Mouse (Mus musculus) heart, adult 2 months (tissue): Measurements from ENCODE around the gene Lca5. TPM values are rescaled to one million over a fixed set of nuclear protein-coding genes. Genes with fewer than 3 reads are reported as not detected.
A peak's percentile ranks its signal among the peaks of the same experiment; 100 is the strongest.

Source experiments
- DNase-seq, 2 experiments: peaks; one replicate each; pipeline ENCODE4 v3.0.0; 2021
- H3K27ac ChIP-seq: fragments of 200-600 bp; 2 replicates; pipeline ENCODE4 v1.8.1; 2022
- H3K27me3 ChIP-seq: fragments of 200-500 bp; 2 replicates; pipeline ENCODE4 v1.6.1; 2012; ENCODE audit warnings: mild to moderate bottlenecking, low read length, inconsistent platforms, mixed read lengths; ENCODE audit not compliant: control insufficient read depth, insufficient read depth
- H3K36me3 ChIP-seq: fragments of 200-500 bp; 2 replicates; pipeline ENCODE4 v1.6.1; 2012; ENCODE audit warnings: low read length, inconsistent platforms; ENCODE audit not compliant: control insufficient read depth, insufficient read depth
- H3K4me1 ChIP-seq: fragments of 200-500 bp; 2 replicates; pipeline ENCODE4 v1.6.1; 2011; ENCODE audit warnings: low read length; ENCODE audit not compliant: control insufficient read depth, insufficient read depth
- H3K4me3 ChIP-seq: fragments of 200-600 bp; 2 replicates; pipeline ENCODE4 v1.8.1; 2022
- H3K79me2 ChIP-seq: fragments of 200-500 bp; replicated peaks from 2 replicates; pipeline ENCODE4 v1.6.1; 2012; ENCODE audit warnings: mild to moderate bottlenecking, inconsistent platforms, low read length, moderate library complexity, mixed read lengths; ENCODE audit not compliant: control insufficient read depth, insufficient read depth
- H3K9ac ChIP-seq: fragments of 200-500 bp; 2 replicates; pipeline ENCODE4 v1.6.1; 2012; ENCODE audit warnings: low read depth, mild to moderate bottlenecking, control low read depth, inconsistent platforms, low read length, mixed read lengths
- CTCF ChIP-seq: fragments of 200-600 bp; IDR thresholded peaks from 2 replicates; pipeline ENCODE4 v1.8.1; 2022; ENCODE audit warnings: antibody characterized with exemption, mild to moderate bottlenecking, moderate library complexity
- EP300 ChIP-seq: fragments of 200-500 bp; IDR thresholded peaks from 2 replicates; pipeline ENCODE4 v1.6.1; 2011; ENCODE audit warnings: low read depth, low read length, control low read depth; ENCODE audit not compliant: insufficient read depth
- POLR2A ChIP-seq: fragments of 200-500 bp; IDR thresholded peaks from 2 replicates; pipeline ENCODE4 v1.6.1; 2011; ENCODE audit warnings: mild to moderate bottlenecking, low read depth, low read length, control low read depth; ENCODE audit not compliant: insufficient read depth
- WGBS: fragments of 180-500 bp; shearing (Covaris S2); methylation state at CpG from one replicate; pipeline ENCODE4 v1.1.7; 2018; 5-methylcytosine and 5-hydroxymethylcytosine counted together
- intact Hi-C: fragments of 180-260 bp; cut with DNase I; formaldehyde crosslinking; loops from one replicate; pipeline ENCODE4 v1.15.1; 2025
- polyA plus RNA-seq: library from polyadenylated mRNA; depleted of rRNA; stranded (reverse); fragments of >200 nt; gene quantifications from 2 replicates; pipeline ENCODE4 v1.2.3, GENCODE M21; 2012
- total RNA-seq, 2 experiments: library from RNA; stranded (reverse); gene quantifications; 2 replicates each; pipeline ENCODE4 v1.2.3; 2021

Gene Lca5
- total and polyA plus RNA-seq, 3 experiments, result 0.49 to 2.9 (median 1.6) TPM

DNA sequence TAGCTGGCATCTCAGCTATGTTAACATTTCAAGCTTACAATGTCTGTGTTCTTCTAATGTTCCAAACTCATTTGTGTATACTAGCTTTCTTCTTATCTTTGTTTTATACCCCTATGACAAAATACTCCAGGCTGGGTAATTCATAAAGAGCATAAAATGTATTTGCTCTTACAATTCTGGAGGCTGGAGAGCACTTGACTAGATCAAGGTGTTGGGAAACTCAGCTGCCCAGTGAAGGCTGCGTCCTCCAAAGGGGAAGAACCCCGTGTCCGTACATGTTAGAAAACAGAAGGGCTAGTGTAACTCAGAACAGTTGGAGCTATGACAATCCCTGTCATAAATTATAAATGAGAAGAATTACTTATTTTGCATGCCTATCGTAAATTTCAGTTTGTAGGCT, 42.5 kb upstream of the Lca5 start:
- Histone ChIP-seq H3K27me3 (no peaks in the 10 kb centered on the region), H3K36me3 (no peaks in the 10 kb centered on the region), H3K4me3 (no peak overlapping the region), H3K79me2 (no peaks in the 10 kb centered on the region), H3K4me1 (no peaks in the 10 kb centered on the region), H3K27ac (no peak overlapping the region), H3K9ac (no peak overlapping the region)
- WGBS, result 94% methylated on average over 4 of the region's 4 CpGs
- intact Hi-C loops, result no loop called here
- TF ChIP-seq EP300 (no peak), CTCF (no peak), POLR2A (no peak)
- DNase-seq, result no peak

DNA sequence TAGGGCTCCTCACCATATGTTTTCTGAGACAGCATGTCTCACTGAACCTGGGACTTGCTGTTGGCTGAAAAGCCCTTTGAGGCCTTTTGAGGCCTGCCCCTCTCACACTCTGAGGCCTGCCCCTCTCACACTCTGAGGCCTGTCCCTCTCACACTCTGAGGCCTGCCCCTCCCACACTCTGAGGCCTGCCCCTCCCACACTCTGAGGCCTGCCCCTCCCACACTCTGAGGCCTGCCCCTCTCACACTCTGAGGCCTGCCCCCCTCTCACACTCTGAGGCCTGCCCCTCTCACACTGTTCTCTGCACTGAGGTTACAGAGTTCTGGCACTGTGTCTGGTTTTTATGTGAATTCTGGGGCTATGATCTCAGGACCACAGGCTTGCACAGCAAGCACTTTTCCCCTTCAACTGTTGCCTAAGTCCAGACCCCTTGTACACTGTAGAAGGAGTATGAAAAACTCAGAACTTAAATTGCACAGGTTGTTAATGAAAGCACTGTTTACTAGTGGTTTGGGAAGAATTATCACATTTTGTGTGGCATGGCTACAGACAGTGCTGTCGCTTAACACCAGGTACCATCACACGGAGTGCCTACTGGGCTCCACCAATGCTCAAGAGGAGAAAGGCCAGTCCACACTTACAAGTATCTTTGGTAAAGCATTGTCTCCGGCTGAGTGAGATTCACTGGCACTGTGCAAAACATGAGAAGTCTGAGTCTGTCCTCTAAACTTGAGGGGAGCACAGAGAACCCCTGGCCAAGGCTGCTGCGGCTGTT, 41.4 kb upstream of the Lca5 start:
- TF ChIP-seq POLR2A (no peak), CTCF (no peak), EP300 (no peak)
- intact Hi-C loops, result no loop called here
- H3K4me1 ChIP-seq, result no peaks in the 10 kb centered on the region

DNA sequence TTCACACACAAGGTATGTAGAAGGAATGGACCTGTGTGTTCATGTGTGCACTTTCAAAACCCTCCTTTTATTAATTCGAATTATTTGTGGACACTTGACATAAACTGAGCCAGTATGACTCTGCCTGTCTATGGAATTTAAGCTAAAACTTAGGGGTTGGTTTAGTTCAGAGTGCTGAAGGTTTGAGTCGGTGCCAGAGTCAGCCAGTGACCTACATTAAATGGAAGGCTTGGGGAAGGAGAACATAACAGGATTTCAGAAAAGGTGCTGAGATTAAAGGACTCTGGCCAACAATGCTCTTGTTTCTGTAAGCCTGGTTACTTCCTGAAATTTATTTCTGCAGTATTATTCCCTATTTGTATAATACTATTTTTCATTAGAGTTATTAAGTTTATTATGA, 28.9 kb upstream of the Lca5 start:
- no peak overlapping the region for H3K9ac ChIP-seq
- H3K79me2 ChIP-seq, result no peaks in the 10 kb centered on the region
- intact Hi-C loops, result no loop called here
- no peak for DNase-seq
- no peaks in the 10 kb centered on the region for H3K36me3 ChIP-seq
- TF ChIP-seq EP300 (no peak), CTCF (no peak), POLR2A (no peak)
- H3K27ac ChIP-seq, result no peak overlapping the region
- no peak overlapping the region for H3K4me3 ChIP-seq
- no peaks in the 10 kb centered on the region for H3K4me1 ChIP-seq
- WGBS, result 56% methylated on average over 2 of the region's 2 CpGs
- H3K27me3 ChIP-seq, result no peaks in the 10 kb centered on the region

More for the DNA sequence above, 41.4 kb upstream of the Lca5 start:
- Histone ChIP-seq H3K27me3 (no peaks in the 10 kb centered on the region), H3K27ac (no peak overlapping the region), H3K9ac (no peak overlapping the region), H3K4me3 (no peak overlapping the region), H3K36me3 (no peaks in the 10 kb centered on the region), H3K79me2 (no peaks in the 10 kb centered on the region)
- DNase-seq, result no peak
- 92% methylated on average over 4 of the region's 4 CpGs for WGBS

DNA sequence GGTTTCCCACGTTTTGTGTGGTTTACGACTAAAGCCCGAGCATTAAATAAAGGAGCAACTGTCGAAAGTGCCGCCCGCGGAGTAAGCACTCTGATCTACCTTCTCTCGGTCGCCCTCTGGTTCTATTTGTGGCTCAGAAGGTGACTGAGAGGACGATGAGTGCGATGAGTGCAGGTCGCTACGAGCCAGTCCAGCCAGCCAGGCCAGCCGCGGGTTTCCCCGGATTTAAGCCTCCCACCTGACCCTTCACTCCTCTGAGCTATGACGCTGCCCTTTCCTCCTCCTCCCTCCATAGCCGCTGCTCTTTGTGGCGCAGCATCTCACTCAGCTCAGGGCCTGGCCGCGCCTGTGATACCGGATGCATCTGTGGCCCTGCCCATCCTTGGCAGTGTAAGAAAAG, 6.8 kb upstream of the Lca5 start:
- Histone ChIP-seq H3K79me2 (no peaks in the 10 kb centered on the region), H3K27me3 (no peaks in the 10 kb centered on the region), H3K36me3 (no peaks in the 10 kb centered on the region), H3K4me3 (peak overlapping the region; percentile 56), H3K4me1 (no peaks in the 10 kb centered on the region), H3K9ac (peak overlapping the region; percentile 81), H3K27ac (peak overlapping the region; percentile 86)
- WGBS, result 1% methylated on average over 22 of the region's 22 CpGs
- intact Hi-C loops, result loop anchor here (5.0 kb wide), 2 partner anchors 100 to 115 kb away; partner anchors contain the start of gene Sh3bgrl2
- peak; percentile 77 to 82 for DNase-seq
- TF ChIP-seq POLR2A, result peak; percentile 79
- peak; percentile 69; the same call in 1 of the 2 replicates for TF ChIP-seq EP300
- TF ChIP-seq CTCF, result 0 out of 2 replicates have a peak, but pooled peaks have one; percentile 5

DNA sequence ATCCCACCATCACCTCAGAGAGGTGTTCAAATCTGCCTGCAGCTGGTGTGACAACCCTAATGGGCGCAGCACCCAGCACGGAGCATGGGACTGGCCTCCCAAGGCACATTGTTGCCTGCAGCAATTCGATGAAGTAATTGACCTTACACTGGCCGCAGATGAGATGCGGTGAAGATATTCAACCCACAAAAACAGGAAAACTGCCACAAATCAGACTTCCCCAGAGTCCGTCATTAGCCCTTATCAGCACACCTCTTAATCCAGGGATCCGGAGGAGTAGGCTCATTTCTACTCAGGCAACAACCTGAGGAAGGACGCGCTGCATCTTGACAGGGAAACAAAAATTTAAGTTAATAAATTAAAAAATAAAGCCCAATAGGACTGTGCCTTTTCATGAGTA, 6.2 kb upstream of the Lca5 start:
- H3K27me3 ChIP-seq, result no peaks in the 10 kb centered on the region
- peak overlapping the region; percentile 17 for H3K9ac ChIP-seq
- H3K36me3 ChIP-seq, result no peaks in the 10 kb centered on the region
- H3K79me2 ChIP-seq, result no peaks in the 10 kb centered on the region
- peak overlapping the region; percentile 56 for H3K4me3 ChIP-seq
- H3K4me1 ChIP-seq, result no peaks in the 10 kb centered on the region
- H3K27ac ChIP-seq, result peak overlapping the region; percentile 86
- 30% methylated on average over 9 of the region's 9 CpGs for WGBS
- no peak for DNase-seq
- intact Hi-C loops, result loop anchor here (5.0 kb wide), 2 partner anchors 100 to 115 kb away; partner anchors contain the start of gene Sh3bgrl2
- no peak for TF ChIP-seq CTCF
- no peak for TF ChIP-seq POLR2A
- no peak for TF ChIP-seq EP300

DNA sequence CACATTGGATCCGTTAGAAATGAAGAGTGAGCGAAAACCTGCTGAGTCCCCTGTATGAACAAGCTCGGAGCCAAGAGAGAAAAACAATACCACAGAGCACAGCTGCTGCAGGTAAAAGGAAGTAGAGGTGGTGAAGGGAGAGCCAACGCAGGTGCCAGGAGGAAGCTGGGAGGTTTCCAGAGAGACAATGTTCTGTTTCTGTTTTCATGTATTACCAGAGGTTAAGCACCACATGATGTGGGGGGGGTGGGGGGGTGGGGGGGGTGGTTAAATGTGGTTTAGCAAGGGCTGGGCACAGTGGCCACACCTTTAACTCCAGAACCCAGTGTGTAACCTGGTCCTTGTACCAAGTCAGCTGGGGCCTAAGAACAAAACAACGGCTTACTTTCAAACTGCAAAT, 3.3 kb downstream of the Lca5 start:
- no peak for TF ChIP-seq POLR2A
- TF ChIP-seq CTCF, result no peak
- TF ChIP-seq EP300, result no peak
- no peak for DNase-seq
- no peaks in the 10 kb centered on the region for H3K36me3 ChIP-seq
- 81% methylated on average over 5 of the region's 5 CpGs for WGBS
- no peak overlapping the region for H3K4me3 ChIP-seq
- intact Hi-C loops, result no loop called here
- no peak overlapping the region for H3K9ac ChIP-seq
- H3K4me1 ChIP-seq, result peaks cover 1% of the 10 kb centered on the region; the same call in 1 of the 2 replicates
- H3K27me3 ChIP-seq, result no peaks in the 10 kb centered on the region
- no peak overlapping the region for H3K27ac ChIP-seq
- peaks cover 3% of the 10 kb centered on the region for H3K79me2 ChIP-seq
